In the genomic region with DNA sequence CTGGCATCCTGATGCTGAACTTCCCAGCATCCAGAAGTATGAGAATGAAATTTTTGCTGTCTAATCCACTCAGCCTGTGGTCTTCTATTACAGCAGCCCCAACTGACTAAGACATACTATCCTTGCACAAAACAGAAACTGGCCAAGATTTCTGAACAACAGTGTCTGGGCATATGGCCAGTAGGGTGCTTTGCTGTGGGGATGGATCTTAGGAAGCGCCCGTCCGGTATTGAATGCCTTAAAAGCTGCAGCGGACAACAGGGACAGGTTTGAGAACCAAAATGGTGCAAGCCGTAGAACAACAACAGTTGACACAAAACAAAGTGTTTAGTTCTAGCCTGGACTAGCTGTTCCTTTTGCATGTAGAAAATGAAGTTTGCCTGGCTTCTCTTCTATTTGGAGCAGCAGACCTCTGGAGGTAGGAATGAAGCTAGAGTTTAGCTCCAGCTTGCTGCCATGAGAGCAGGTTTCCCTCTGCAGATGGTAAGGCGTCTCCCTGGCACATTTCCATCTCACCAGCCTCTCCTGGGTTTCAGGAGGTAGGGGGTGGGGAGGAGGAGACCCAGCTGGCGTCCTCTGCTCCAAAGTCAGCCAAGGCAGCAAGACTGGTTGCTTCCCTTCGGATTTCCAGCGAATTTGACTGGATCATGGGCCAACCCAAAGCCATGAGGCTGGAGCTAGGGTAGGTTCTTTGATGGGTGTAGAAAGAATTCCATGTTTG, we compare ENCODE assay signal across 14 mouse cellular contexts. TPM values are rescaled to one million over a fixed set of nuclear protein-coding genes. Genes with fewer than 3 reads are reported as not detected.
DNase-seq lines count a peak whose midpoint lies in the region; ATAC-seq and TF ChIP-seq lines count a peak whose summit lies in the region.
"Had no signal": no experiment of that assay in that cellular context is flagged by ENCODE, and none has a peak within 500 bp of the region (broad histone marks: within the 10 kb centered on the region; RNA-seq: fewer than 3 reads in every experiment).

No protein-coding gene starts in this region.

- no peak for TF ChIP-seq CTCF in cortical plate, adult 2 months (IDR thresholded peaks at IDR 0.05; ENCODE audit: extremely low read depth, insufficient read depth, low read length)
- no peak for TF ChIP-seq CTCF in left cerebral cortex, adult 2 months (IDR thresholded peaks at IDR 0.05)

- no peak for TF ChIP-seq POLR2A in cortical plate, adult 2 months (IDR thresholded peaks at IDR 0.05; ENCODE audit: extremely low read depth, insufficient read depth, low read length)

- intact Hi-C loops in left cerebral cortex, adult 2 months (cut with DNase I): no loop called here

- peak overlapping the region; percentile 14; the same call in 1 of the 2 replicates for H3K27ac ChIP-seq in cortical plate, adult 2 months (ENCODE audit: insufficient read depth, low read length)
- peak overlapping the region; percentile 3; the same call in 1 of the 2 replicates for H3K27ac ChIP-seq in left cerebral cortex, adult 2 months
- H3K27ac ChIP-seq: heart, embryonic 13.5 days; hindbrain, embryonic 15.5 days; kidney, embryonic 15.5 days; lung, embryonic 15.5 days; midbrain, embryonic 10.5 days; neural tube, embryonic 13.5 days had no signal

- peak; percentile 69 for DNase-seq in right cerebral cortex, adult 18-20 months
- DNase-seq in right cerebral cortex, postnatal 4 days: no peak
- DNase-seq in left cerebral cortex, adult 2 months (ENCODE audit: extremely low spot score in 1 of 2, low spot score in 2 of 2): peak; percentile 45
- no peak for DNase-seq in urinary bladder, postnatal 36 days (ENCODE audit: low spot score in 2 of 2)
- no peak for DNase-seq in natural killer cell, adult 2 months (ENCODE audit: low spot score in 2 of 2)
- DNase-seq: thymus, adult 2 months had no signal

- H3K4me3 ChIP-seq in cortical plate, adult 2 months (ENCODE audit: insufficient read depth, low read length): no peak overlapping the region
- no peak overlapping the region for H3K4me3 ChIP-seq in left cerebral cortex, adult 2 months
- H3K4me3 ChIP-seq: heart, embryonic 13.5 days; hindbrain, embryonic 15.5 days; kidney, embryonic 15.5 days; lung, embryonic 15.5 days; midbrain, embryonic 10.5 days; neural tube, embryonic 13.5 days had no signal

- peaks cover 8% of the 10 kb centered on the region for H3K4me1 ChIP-seq in cortical plate, adult 2 months (ENCODE audit: control insufficient read depth, insufficient read depth, low read length)
- H3K4me1 ChIP-seq: hindbrain, embryonic 15.5 days; kidney, embryonic 15.5 days; neural tube, embryonic 13.5 days had no signal

- no peak for ATAC-seq in monocyte, adult 5-6 weeks (replicated peaks; ENCODE audit: insufficient number of reproducible peaks, low FRiP score, low TSS enrichment, poor library complexity, severe bottlenecking)

RNA-seq across cellular contexts. Expression of a gene that starts 52.1 kb away (rescaled TPM):
- 76.1 and 76.2 TPM in 2 replicates for polyA plus RNA-seq in cortical plate, adult 2 months (2012; rRNA removed)
- 10 to 100 TPM; 94.7 to 97.5 TPM for total RNA-seq in left cerebral cortex, adult 2 months (2021)
- 2.2 to 3.2 TPM (median 2.8 TPM) in 3 replicates for total RNA-seq in monocyte, adult 5-6 weeks (2017)

Comparison
In these comparisons a context has a peak if more than half of its experiments do, and no peak if none do; other contexts are left out.
1. DNase-seq: peak in right cerebral cortex, adult 18-20 months (single experiment) and left cerebral cortex, adult 2 months (2 of 2); none in right cerebral cortex, postnatal 4 days (single experiment), urinary bladder, postnatal 36 days (0 of 2) and natural killer cell, adult 2 months (0 of 2).
2. RNA of a gene that starts 52.1 kb away (total RNA-seq): 94.7 to 97.5 TPM in left cerebral cortex, adult 2 months; 2.2 to 3.2 TPM in monocyte, adult 5-6 weeks; every median in the first group is over 10 times any median in the second.